Mouse (Mus musculus) neural tube, embryonic 11.5 days (tissue): Measurements from ENCODE around the gene Wdr45. TPM values are rescaled to one million over a fixed set of nuclear protein-coding genes. Genes with fewer than 3 reads are reported as not detected.
A peak's percentile ranks its signal among the peaks of the same experiment; 100 is the strongest.

Experiments
- ATAC-seq: fragments of 200-750 bp; cut with Nextera tagmentation; 2 replicates; pipeline ENCODE4 v1.8.0; 2017; ENCODE audit warnings: moderate number of reproducible peaks, mild to moderate bottlenecking, moderate TSS enrichment, moderate library complexity; ENCODE audit not compliant: insufficient read depth, low FRiP score, low TSS enrichment
- DNase-seq: peaks from one replicate; pipeline ENCODE4 v3.0.0-alpha.2; 2015; ENCODE audit warnings: low spot score
- H3K27ac ChIP-seq: fragments of 300-500 bp; sonication (generic); 2 replicates; pipeline ENCODE4 v1.5.1; 2014; ENCODE audit warnings: low read depth, mild to moderate bottlenecking, low read length
- H3K27me3 ChIP-seq: fragments of 300-500 bp; sonication (generic); 2 replicates; pipeline ENCODE4 v1.6.1; 2014; ENCODE audit warnings: mild to moderate bottlenecking, low read length, mixed read lengths; ENCODE audit not compliant: control insufficient read depth, insufficient read depth
- H3K36me3 ChIP-seq: fragments of 300-500 bp; sonication (generic); 2 replicates; pipeline ENCODE4 v1.6.1; 2014; ENCODE audit warnings: mild to moderate bottlenecking, low read length, moderate library complexity, mixed read lengths; ENCODE audit not compliant: control insufficient read depth, insufficient read depth
- H3K4me1 ChIP-seq: fragments of 300-500 bp; sonication (generic); 2 replicates; pipeline ENCODE4 v1.6.1; 2014; ENCODE audit warnings: low read length, mixed read lengths; ENCODE audit not compliant: control insufficient read depth, insufficient read depth
- H3K4me2 ChIP-seq: fragments of 300-500 bp; sonication (generic); 2 replicates; pipeline ENCODE4 v1.6.1; 2014; ENCODE audit warnings: low read depth, mild to moderate bottlenecking, moderate library complexity
- H3K4me3 ChIP-seq: fragments of 300-500 bp; sonication (generic); 2 replicates; pipeline ENCODE4 v1.5.1; 2014; ENCODE audit warnings: low read depth, low read length
- H3K9ac ChIP-seq: fragments of 300-500 bp; sonication (generic); 2 replicates; pipeline ENCODE4 v1.6.1; 2014; ENCODE audit warnings: mild to moderate bottlenecking, low read length
- H3K9me3 ChIP-seq: fragments of 300-500 bp; sonication (generic); 2 replicates; pipeline ENCODE4 v1.6.1; 2016; ENCODE audit warnings: low read length; ENCODE audit not compliant: control insufficient read depth
- WGBS: fragments of 180-500 bp; shearing (Covaris S2); extraction: QIAGEN DNeasy Blood & Tissue Kit; methylation state at CpG from one replicate; pipeline ENCODE4 v1.1.7; 2014; 5-methylcytosine and 5-hydroxymethylcytosine counted together
- polyA plus RNA-seq: library from polyadenylated mRNA; unstranded; fragments of >200 nt; fragmentation: Nextera tagmentation; extraction: Ambion mirVana; gene quantifications from 2 replicates; pipeline ENCODE4 v1.2.1, GENCODE M21; 2014

The Wdr45 gene
- polyA plus RNA-seq, 1 experiment from 2014 or later, result 17.8 TPM

- peak overlapping the region; percentile 65 for H3K4me2 ChIP-seq
- H3K27me3 ChIP-seq, result no peaks in the 10 kb centered on the region
- H3K36me3 ChIP-seq, result 0 out of 2 replicates have a peak, but pooled peaks cover 3% of the 10 kb centered on the region
- ATAC-seq (no peak), DNase-seq (no peak)
- no peak overlapping the region for H3K9ac ChIP-seq
- no peak overlapping the region for H3K27ac ChIP-seq
- no peaks in the 10 kb centered on the region for H3K9me3 ChIP-seq
- no peaks in the 10 kb centered on the region; the same call in 1 of the 2 replicates for H3K4me1 ChIP-seq
- WGBS, result 24% methylated on average over 11 of the region's 13 CpGs
- H3K4me3 ChIP-seq, result peak overlapping the region; percentile 63; the same call in 1 of the 2 replicates
Measured at GRCm38 (mm10) chrX:7765281-7765670, 51.1 kb downstream of the Wdr45 start.

- 20% methylated on average over 11 of the region's 11 CpGs for WGBS
- peak overlapping the region; percentile 65 for H3K4me2 ChIP-seq
- H3K36me3 ChIP-seq, result 0 out of 2 replicates have a peak, but pooled peaks cover 3% of the 10 kb centered on the region
- no peaks in the 10 kb centered on the region; the same call in 1 of the 2 replicates for H3K4me1 ChIP-seq
- 0 out of 2 replicates have a peak overlapping the region, but pooled peaks have one; percentile 63 for H3K4me3 ChIP-seq
- no peak overlapping the region for H3K9ac ChIP-seq
- peak; percentile 23 for DNase-seq
- no peaks in the 10 kb centered on the region for H3K9me3 ChIP-seq
- no peak for ATAC-seq
- H3K27ac ChIP-seq, result no peak overlapping the region
- H3K27me3 ChIP-seq, result no peaks in the 10 kb centered on the region
Measured at GRCm38 (mm10) chrX:7765764-7766163, 51.6 kb downstream of the Wdr45 start.

- 89% methylated on average over 7 of the region's 7 CpGs for WGBS
- H3K9ac ChIP-seq, result no peak overlapping the region
- ATAC-seq, result no peak
- 0 out of 2 replicates have a peak, but pooled peaks cover 3% of the 10 kb centered on the region for H3K36me3 ChIP-seq
- DNase-seq, result no peak
- no peaks in the 10 kb centered on the region for H3K4me1 ChIP-seq
- H3K4me3 ChIP-seq, result no peak overlapping the region
- no peaks in the 10 kb centered on the region for H3K9me3 ChIP-seq
- no peak overlapping the region for H3K4me2 ChIP-seq
- H3K27me3 ChIP-seq, result no peaks in the 10 kb centered on the region
- H3K27ac ChIP-seq, result no peak overlapping the region
Measured at GRCm38 (mm10) chrX:7769302-7770017, 55.3 kb downstream of the Wdr45 start.

- H3K9me3 ChIP-seq, result no peaks in the 10 kb centered on the region
- H3K27ac ChIP-seq, result no peak overlapping the region
- 0 out of 2 replicates have a peak, but pooled peaks cover 3% of the 10 kb centered on the region for H3K36me3 ChIP-seq
- no peaks in the 10 kb centered on the region for H3K4me1 ChIP-seq
- ATAC-seq (no peak), DNase-seq (no peak)
- H3K4me3 ChIP-seq, result no peak overlapping the region
- no peaks in the 10 kb centered on the region for H3K27me3 ChIP-seq
- H3K4me2 ChIP-seq, result no peak overlapping the region
- WGBS, result 58% methylated on average over 2 of the region's 2 CpGs
- H3K9ac ChIP-seq, result no peak overlapping the region
Measured at GRCm38 (mm10) chrX:7772766-7773165, 58.6 kb downstream of the Wdr45 start.

GRCm38 (mm10) chrX:7775501-7776205, 61.5 kb downstream of the Wdr45 start:
- Histone ChIP-seq H3K4me1 (no peaks in the 10 kb centered on the region), H3K4me2 (no peak overlapping the region), H3K27me3 (no peaks in the 10 kb centered on the region), H3K9ac (no peak overlapping the region), H3K4me3 (no peak overlapping the region), H3K9me3 (no peaks in the 10 kb centered on the region), H3K36me3 (no peaks in the 10 kb centered on the region), H3K27ac (no peak overlapping the region)
- no peak for DNase-seq
- 80% methylated on average over 9 of the region's 9 CpGs for WGBS
- no peak for ATAC-seq

DNA sequence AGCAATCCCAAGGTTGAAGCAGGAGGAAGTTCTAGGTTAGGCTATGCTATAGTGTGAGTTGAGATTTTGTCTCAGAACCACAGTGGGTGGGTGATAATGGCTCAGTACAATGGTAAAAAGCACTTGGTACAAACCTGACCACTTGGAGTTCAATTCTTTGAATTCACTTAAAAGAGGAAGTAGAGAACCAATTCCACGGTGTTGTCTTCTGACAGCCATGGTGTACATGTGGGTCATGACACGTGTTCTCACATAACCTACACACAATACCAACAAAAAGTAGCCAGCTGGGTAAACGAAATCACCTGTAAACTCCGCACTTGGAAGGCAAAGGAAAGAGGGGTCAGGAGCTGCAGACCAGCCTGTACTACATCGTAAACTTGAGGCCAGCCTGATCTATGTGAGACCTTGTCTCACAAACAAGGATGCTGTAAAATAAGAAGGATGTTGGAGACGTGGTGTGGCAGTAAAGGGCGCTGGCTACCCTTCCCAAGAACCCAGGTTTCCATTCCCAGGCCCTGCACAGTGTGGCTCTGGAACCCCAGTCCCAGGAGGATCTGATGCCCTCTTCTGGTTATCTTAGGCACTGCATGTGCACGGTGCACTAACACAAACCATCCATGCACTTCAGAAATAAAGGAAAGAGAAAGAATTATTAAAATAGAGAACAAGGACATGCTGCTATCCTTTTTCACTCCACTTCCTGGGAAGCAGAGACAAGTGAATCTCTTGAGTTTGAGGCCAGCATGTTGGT, 62.4 kb downstream of the Wdr45 start:
- DNase-seq, result peak; percentile 47
- ATAC-seq, result 0 out of 2 replicates have a peak, but pooled peaks have one; percentile 58
- 49% methylated on average over 8 of the region's 8 CpGs for WGBS
- Histone ChIP-seq H3K9ac (no peak overlapping the region), H3K27ac (no peak overlapping the region), H3K9me3 (no peaks in the 10 kb centered on the region), H3K27me3 (no peaks in the 10 kb centered on the region), H3K4me1 (no peaks in the 10 kb centered on the region), H3K4me2 (no peak overlapping the region), H3K4me3 (no peak overlapping the region), H3K36me3 (no peaks in the 10 kb centered on the region)

Other genes starting within 250 kb of the Wdr45 start
- not detected in 2 replicates for gene Foxp3, start 140.7 kb upstream of the Wdr45 start, polyA plus RNA-seq
- gene Ppp1r3f, start 140.1 kb upstream of the Wdr45 start, polyA plus RNA-seq, result 1.7 and 2.1 TPM in 2 replicates
- 28.4 and 29.2 TPM in 2 replicates for gene Ccdc22, start 108.8 kb upstream of the Wdr45 start, polyA plus RNA-seq
- not detected in 2 replicates for gene Cacna1f, start 107.2 kb upstream of the Wdr45 start, polyA plus RNA-seq
- 15.5 and 18.6 TPM in 2 replicates for gene Syp, start 75.9 kb upstream of the Wdr45 start, polyA plus RNA-seq
- 2.4 and 3.1 TPM in 2 replicates for gene Prickle3, start 57.1 kb upstream of the Wdr45 start, polyA plus RNA-seq
- gene Plp2, start 42.9 kb upstream of the Wdr45 start, polyA plus RNA-seq, result 43.3 and 49.4 TPM in 2 replicates
- not detected in 2 replicates for gene Magix, start 33.1 kb upstream of the Wdr45 start, polyA plus RNA-seq
- gene Gpkow, start 17.2 kb upstream of the Wdr45 start, polyA plus RNA-seq, result 47.3 and 48.4 TPM in 2 replicates
- not detected in 2 replicates for gene Gm45208, start 7.9 kb downstream of the Wdr45 start, polyA plus RNA-seq
- gene Praf2, start 14.1 kb downstream of the Wdr45 start, polyA plus RNA-seq, result 102 and 104 TPM in 2 replicates
- gene Ccdc120, start 36.6 kb downstream of the Wdr45 start, polyA plus RNA-seq, result 21.0 and 31.8 TPM in 2 replicates
- 21.6 and 25.9 TPM in 2 replicates for gene Tfe3, start 48.2 kb downstream of the Wdr45 start, polyA plus RNA-seq
- gene Gripap1, start 75.4 kb downstream of the Wdr45 start, polyA plus RNA-seq, result 51.7 and 57.0 TPM in 2 replicates
- 2.2 and 2.5 TPM in 2 replicates for gene Kcnd1, start 108.0 kb downstream of the Wdr45 start, polyA plus RNA-seq
- gene Otud5, start 127.0 kb downstream of the Wdr45 start, polyA plus RNA-seq, result 35.9 and 40.8 TPM in 2 replicates
- 5.9 and 7.8 TPM in 2 replicates for gene Pim2, start 163.9 kb downstream of the Wdr45 start, polyA plus RNA-seq
- gene Slc35a2, start 169.7 kb downstream of the Wdr45 start, polyA plus RNA-seq, result 13.8 and 15.3 TPM in 2 replicates
- gene Pqbp1, start 184.9 kb downstream of the Wdr45 start, polyA plus RNA-seq, result 137 and 143 TPM in 2 replicates
- 171 and 184 TPM in 2 replicates for gene Timm17b, start 185.0 kb downstream of the Wdr45 start, polyA plus RNA-seq
- not detected in 2 replicates for gene Gm10491, start 193.5 kb downstream of the Wdr45 start, polyA plus RNA-seq
- gene Gm10490, start 195.2 kb downstream of the Wdr45 start, polyA plus RNA-seq, result not detected in 2 replicates
- 29.6 and 33.1 TPM in 2 replicates for gene Pcsk1n, start 205.5 kb downstream of the Wdr45 start, polyA plus RNA-seq
- gene Eras, start 214.3 kb downstream of the Wdr45 start, polyA plus RNA-seq, result not detected in 2 replicates
- 51.6 and 53.6 TPM in 2 replicates for gene Hdac6, start 233.6 kb downstream of the Wdr45 start, polyA plus RNA-seq